Mouse (Mus musculus) ES-E14 (cell line): Measurements from ENCODE around the gene Edil3. TPM values are rescaled to one million over a fixed set of nuclear protein-coding genes. Genes with fewer than 3 reads are reported as not detected.

ENCODE experiments used
- DNase-seq: peaks from one replicate; pipeline ENCODE4 v3.0.0-alpha.2; 2013; ENCODE audit warnings: low read depth, low spot score
- H3K27ac ChIP-seq: 2 replicates; pipeline ENCODE4 v1.5.1; 2012; ENCODE audit warnings: low read depth, mild to moderate bottlenecking, low read length, moderate library complexity, mixed read lengths; ENCODE audit not compliant: poor library complexity, insufficient read depth, severe bottlenecking
- H3K36me3 ChIP-seq: 2 replicates; pipeline ENCODE4 v1.6.1; 2012; ENCODE audit warnings: mild to moderate bottlenecking, low read length, moderate library complexity, mixed read lengths; ENCODE audit not compliant: control insufficient read depth, poor library complexity, insufficient read depth, severe bottlenecking
- H3K4me1 ChIP-seq, 2 experiments: fragments of 150-350 bp in 1 of 2; sonication (generic) in 1 of 2; 2 replicates each; pipeline ENCODE4 v1.6.1; 2012; ENCODE audit warnings: low read length in 2 of 2, mild to moderate bottlenecking in 1 of 2, mixed read lengths in 1 of 2; ENCODE audit not compliant: control insufficient read depth in 2 of 2, insufficient read depth in 2 of 2, poor library complexity in 1 of 2
- H3K4me3 ChIP-seq, 2 experiments: fragments of 150-350 bp in 1 of 2; sonication (generic) in 1 of 2; 2 replicates each; pipeline ENCODE4 v1.5.1; 2012; ENCODE audit warnings: low read length in 2 of 2, low read depth in 1 of 2, mild to moderate bottlenecking in 1 of 2, mixed read lengths in 1 of 2; ENCODE audit not compliant: insufficient read depth in 1 of 2, poor library complexity in 1 of 2, severe bottlenecking in 1 of 2
- H3K9ac ChIP-seq: 2 replicates; pipeline ENCODE4 v1.6.1; 2012; ENCODE audit warnings: low read depth, mild to moderate bottlenecking, low read length, mixed read lengths; ENCODE audit not compliant: poor library complexity, insufficient read depth, severe bottlenecking
- H3K9me3 ChIP-seq: fragments of 150-350 bp; sonication (generic); 2 replicates; pipeline ENCODE4 v1.6.1; 2012; ENCODE audit warnings: low read depth, mild to moderate bottlenecking, low read length; ENCODE audit not compliant: control insufficient read depth, insufficient read depth
- CHD2 ChIP-seq: IDR thresholded peaks from 2 replicates; pipeline ENCODE4 v1.6.1; 2014; ENCODE audit warnings: mild to moderate bottlenecking, low read depth, low read length, inconsistent platforms
- HCFC1 ChIP-seq: IDR thresholded peaks from 2 replicates; pipeline ENCODE4 v1.6.1; 2012; ENCODE audit warnings: low read length, inconsistent platforms, borderline replicate concordance; ENCODE audit not compliant: insufficient read depth
- MAFK ChIP-seq: IDR thresholded peaks from 2 replicates; pipeline ENCODE4 v1.6.1; 2014; ENCODE audit warnings: mild to moderate bottlenecking, low read depth, low read length, inconsistent platforms; ENCODE audit not compliant: insufficient read depth
- ZC3H11A ChIP-seq: IDR thresholded peaks from 2 replicates; pipeline ENCODE4 v1.6.1; 2012; ENCODE audit warnings: low read depth, mild to moderate bottlenecking, inconsistent platforms, low read length, borderline replicate concordance
- ZNF384 ChIP-seq: IDR thresholded peaks from 2 replicates; pipeline ENCODE4 v1.6.1; 2012; ENCODE audit warnings: low read depth, low read length, inconsistent platforms
- in situ Hi-C, 2 experiments: fragments of 600-800 bp; cut with MboI; formaldehyde crosslinking; loops; one replicate each; pipeline ENCODE4 v1.15.1; 2025; ENCODE audit warnings: low sequenced_read_pairs in 2 of 2, inconsistent platforms in 1 of 2; ENCODE audit not compliant: unreplicated experiment in 2 of 2
- total RNA-seq: library from RNA; depleted of rRNA; stranded (reverse); fragments of 300-350 nt; gene quantifications from 2 replicates; pipeline ENCODE4 v1.2.3, GENCODE M21; 2012

Edil3 gene
- total RNA-seq, 1 experiment: 0.89 TPM

DNA sequence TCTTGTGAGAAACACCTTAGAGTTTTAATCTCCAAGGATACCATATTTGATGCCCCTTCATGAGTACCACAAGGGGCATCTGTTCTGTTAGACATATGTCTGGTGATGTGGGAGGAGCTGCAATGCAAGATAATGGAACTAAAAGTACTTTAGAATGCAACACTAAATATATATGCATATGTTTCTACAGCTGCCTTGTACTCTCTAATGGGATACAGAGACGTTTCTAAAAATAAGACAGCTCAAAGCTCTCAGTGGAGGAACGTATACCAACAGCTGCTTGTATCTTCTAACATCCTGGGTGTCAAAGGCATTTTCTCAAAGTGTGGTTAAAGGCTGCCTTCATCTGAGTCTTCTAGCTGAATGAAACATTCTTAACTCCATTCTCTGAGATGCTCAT lies 378.0 kb downstream of the Edil3 start:
- Histone ChIP-seq H3K4me3 (no peak overlapping the region), H3K27ac (no peak overlapping the region), H3K9ac (no peak overlapping the region), H3K36me3 (no peaks in the 10 kb centered on the region), H3K9me3 (no peaks in the 10 kb centered on the region), H3K4me1 (no peaks in the 10 kb centered on the region)
- no peak for DNase-seq
- in situ Hi-C loops: no loop called here
- TF ChIP-seq HCFC1: no peak
- no peak for TF ChIP-seq ZC3H11A
- no peak for TF ChIP-seq ZNF384
- no peak for TF ChIP-seq MAFK
- no peak for TF ChIP-seq CHD2

DNA sequence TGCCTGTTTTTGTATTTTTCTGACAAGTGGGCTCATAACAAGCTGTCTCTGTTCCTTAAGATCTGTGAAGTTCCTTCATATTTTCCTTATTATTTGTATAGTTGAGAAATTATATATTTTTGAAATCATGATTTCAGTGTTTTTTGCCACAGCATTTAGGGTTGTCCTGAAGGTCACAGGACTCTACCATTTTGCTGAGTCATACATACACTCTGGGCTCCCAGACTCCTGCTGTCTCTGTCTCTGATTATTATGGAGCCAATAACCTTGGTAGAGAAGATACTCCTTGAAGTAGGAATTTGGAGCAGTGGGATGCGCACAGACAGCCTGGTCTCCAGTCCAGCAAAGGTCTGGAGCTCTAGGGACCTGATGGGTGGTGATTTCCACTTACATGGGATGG lies 416.8 kb downstream of the Edil3 start:
- in situ Hi-C loops: no loop called here
- Histone ChIP-seq H3K36me3 (no peaks in the 10 kb centered on the region), H3K9me3 (no peaks in the 10 kb centered on the region), H3K4me3 (no peak overlapping the region), H3K27ac (peak overlapping the region; percentile 74), H3K9ac (no peak overlapping the region), H3K4me1 (peaks cover 0 to 6% of the 10 kb centered on the region in 2 experiments; a peak in 1 of 4 replicates)
- peak; percentile 80 for TF ChIP-seq MAFK
- no peak for TF ChIP-seq ZC3H11A
- no peak for DNase-seq

DNA sequence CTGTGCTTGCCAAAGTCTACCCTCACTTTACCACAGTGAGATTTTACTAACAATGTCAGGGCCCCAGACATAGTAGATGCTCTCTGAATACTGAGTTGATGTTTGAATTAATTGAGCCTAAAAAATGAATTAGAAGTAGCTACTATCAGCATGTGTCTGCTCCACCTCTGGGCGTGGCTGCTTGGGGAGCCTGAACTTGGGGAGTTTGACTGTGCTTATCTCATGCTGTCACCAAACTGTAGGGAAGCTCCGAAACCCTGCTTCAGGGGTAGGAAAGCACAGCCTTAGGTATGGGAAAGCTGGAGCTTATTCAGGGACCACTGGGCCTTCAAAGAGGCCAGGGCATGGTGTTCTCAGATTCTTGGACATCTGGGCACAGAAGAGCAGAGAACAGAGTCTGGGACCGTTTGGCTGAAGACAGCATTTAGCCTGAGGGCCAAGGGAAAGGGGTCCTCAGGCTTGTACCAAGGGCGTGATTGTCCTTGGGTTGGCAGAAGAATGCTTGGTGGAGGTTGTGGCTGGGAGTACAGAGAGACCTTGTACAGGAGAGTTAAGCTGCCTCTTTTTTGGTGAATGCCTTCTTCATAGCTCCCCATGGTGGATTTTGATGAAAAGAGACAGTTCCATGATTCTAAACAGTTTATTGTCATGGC lies 432.8 kb downstream of the Edil3 start:
- Histone ChIP-seq H3K4me1 (no peaks in the 10 kb centered on the region; a peak in 1 of 4 replicates), H3K9ac (no peak overlapping the region), H3K9me3 (no peaks in the 10 kb centered on the region), H3K36me3 (no peaks in the 10 kb centered on the region), H3K27ac (no peak overlapping the region), H3K4me3 (no peak overlapping the region)
- in situ Hi-C loops: no loop called here
- TF ChIP-seq ZC3H11A: no peak
- TF ChIP-seq CHD2: no peak
- no peak for TF ChIP-seq HCFC1
- no peak for TF ChIP-seq ZNF384
- no peak for TF ChIP-seq MAFK
- DNase-seq: no peak

DNA sequence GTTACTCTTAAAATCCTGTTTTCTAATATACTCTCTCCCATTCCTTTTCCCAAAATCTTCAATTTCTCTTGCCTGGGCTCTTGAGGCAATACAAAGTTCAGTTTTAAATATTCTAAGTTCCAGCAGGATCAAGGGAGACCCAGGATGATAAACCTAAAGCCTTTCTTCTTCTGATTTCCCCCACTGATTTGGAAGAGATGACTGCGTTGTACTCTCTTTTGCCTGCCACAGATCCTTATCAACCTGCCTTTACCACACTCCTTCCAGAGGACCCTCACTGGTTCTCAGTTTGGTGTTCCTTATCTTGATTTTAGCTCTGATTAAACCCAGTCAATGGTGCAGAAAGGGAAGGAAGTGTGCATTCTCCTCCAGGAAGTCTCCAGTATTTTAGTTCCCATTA lies 435.6 kb downstream of the Edil3 start:
- no peaks in the 10 kb centered on the region for H3K36me3 ChIP-seq
- H3K27ac ChIP-seq: no peak overlapping the region
- no peaks in the 10 kb centered on the region for H3K9me3 ChIP-seq
- TF ChIP-seq MAFK (no peak), ZNF384 (no peak), CHD2 (no peak), ZC3H11A (no peak), HCFC1 (no peak)
- no peak overlapping the region for H3K9ac ChIP-seq
- no peaks in the 10 kb centered on the region; a peak in 1 of 4 replicates for H3K4me1 ChIP-seq
- no peak overlapping the region for H3K4me3 ChIP-seq
- no peak for DNase-seq
- in situ Hi-C loops: no loop called here

DNA sequence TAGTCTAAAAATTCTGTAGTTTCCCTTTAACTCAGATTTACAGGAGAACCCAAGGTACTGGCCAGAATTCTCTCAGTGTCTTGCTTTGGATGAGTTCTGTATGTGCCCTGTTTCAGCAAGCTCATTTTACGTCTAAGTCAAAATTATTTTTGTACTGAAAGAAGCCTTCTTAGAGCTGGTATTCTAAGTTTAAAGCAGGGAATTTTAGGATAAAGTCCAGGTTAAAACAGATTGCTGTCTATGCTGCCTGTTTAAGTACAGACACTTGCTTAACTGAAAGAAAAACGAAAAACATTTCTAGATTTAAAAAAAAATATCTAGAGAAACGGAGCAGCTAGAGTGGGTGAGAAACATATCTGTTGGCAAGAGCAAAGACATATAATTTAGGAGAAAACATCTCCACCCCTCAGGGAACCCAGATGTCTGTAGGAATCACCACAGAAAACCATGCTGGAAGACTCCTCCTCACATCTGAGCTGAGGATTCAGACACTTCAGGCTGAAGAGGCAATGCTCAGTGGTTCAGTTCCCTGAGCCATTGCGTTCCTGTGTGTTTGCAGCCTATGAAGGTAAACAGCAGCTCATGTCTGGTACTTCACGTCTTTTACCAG lies 465.5 kb downstream of the Edil3 start:
- Histone ChIP-seq H3K27ac (no peak overlapping the region), H3K9ac (no peak overlapping the region), H3K36me3 (no peaks in the 10 kb centered on the region), H3K4me3 (no peak overlapping the region), H3K9me3 (no peaks in the 10 kb centered on the region), H3K4me1 (no peaks in the 10 kb centered on the region)
- TF ChIP-seq CHD2 (no peak), MAFK (no peak), ZC3H11A (no peak), ZNF384 (no peak), HCFC1 (no peak)
- DNase-seq: no peak
- in situ Hi-C loops: no loop called here
